Mouse (Mus musculus) liver, embryonic 14.5 days (tissue): ENCODE results near the gene Ifit2. TPM values are rescaled to one million over a fixed set of nuclear protein-coding genes. Genes with fewer than 3 reads are reported as not detected.

ENCODE experiments used
- ATAC-seq: fragments of 200-750 bp; cut with Nextera tagmentation; 2 replicates; pipeline ENCODE4 v1.8.0; 2017; ENCODE audit warnings: moderate number of reproducible peaks, mild to moderate bottlenecking, moderate library complexity; ENCODE audit not compliant: insufficient read depth
- DNase-seq, 3 experiments: peaks; one replicate each; pipeline ENCODE4 v3.0.0-alpha.2; 2012 to 2013; ENCODE audit warnings: low read depth in 3 of 3, low spot score in 3 of 3
- H3K27ac ChIP-seq: fragments of 300-500 bp; sonication (generic); 2 replicates; pipeline ENCODE4 v1.5.1; 2014; ENCODE audit warnings: moderate library complexity, mild to moderate bottlenecking, control low read depth, inconsistent platforms
- H3K27me3 ChIP-seq: fragments of 300-500 bp; sonication (generic); 2 replicates; pipeline ENCODE4 v1.6.1; 2014; ENCODE audit warnings: mild to moderate bottlenecking, low read length, moderate library complexity; ENCODE audit not compliant: control insufficient read depth, insufficient read depth
- H3K36me3 ChIP-seq: fragments of 300-500 bp; sonication (generic); replicated peaks from 2 replicates; pipeline ENCODE4 v1.6.1; 2014; ENCODE audit warnings: low read depth; ENCODE audit not compliant: control insufficient read depth, insufficient read depth
- H3K4me1 ChIP-seq, 2 experiments: fragments of 200-500 bp in 1 of 2; fragments of 300-500 bp in 1 of 2; sonication (generic) in 1 of 2; replicated peaks; 2 replicates each; pipeline ENCODE4 v1.6.1; 2012 to 2014; ENCODE audit warnings: antibody characterized with exemption in 1 of 2, inconsistent platforms in 1 of 2, low read length in 1 of 2; ENCODE audit not compliant: control insufficient read depth in 2 of 2, insufficient read depth in 2 of 2
- H3K4me2 ChIP-seq: fragments of 300-500 bp; sonication (generic); 2 replicates; pipeline ENCODE4 v1.6.1; 2014; ENCODE audit warnings: low read depth, mild to moderate bottlenecking, control low read depth, moderate library complexity
- H3K4me3 ChIP-seq, 2 experiments: fragments of 200-500 bp in 1 of 2; fragments of 300-500 bp in 1 of 2; sonication (generic) in 1 of 2; 2 replicates each; pipeline ENCODE4 v1.5.1; 2012 to 2014; ENCODE audit warnings: low read depth in 2 of 2, low read length in 2 of 2, mild to moderate bottlenecking in 2 of 2, control low read depth in 1 of 2, inconsistent platforms in 1 of 2, moderate library complexity in 1 of 2; ENCODE audit not compliant: insufficient read depth in 1 of 2
- H3K9ac ChIP-seq: fragments of 300-500 bp; sonication (generic); replicated peaks from 2 replicates; pipeline ENCODE4 v1.6.1; 2014; ENCODE audit warnings: mild to moderate bottlenecking, control low read depth, moderate library complexity
- H3K9me3 ChIP-seq: fragments of 300-500 bp; sonication (generic); 2 replicates; pipeline ENCODE4 v1.6.1; 2016; ENCODE audit warnings: low read length, mixed read lengths; ENCODE audit not compliant: control insufficient read depth
- CTCF ChIP-seq: IDR thresholded peaks from 2 replicates; pipeline ENCODE4 v1.5.1; 2016; ENCODE audit warnings: antibody characterized with exemption, low read depth, control low read depth
- EP300 ChIP-seq: IDR thresholded peaks from 2 replicates; pipeline ENCODE4 v1.6.1; 2016; ENCODE audit warnings: antibody characterized with exemption, low read depth
- WGBS: fragments of 180-500 bp; shearing (Covaris S2); extraction: QIAGEN DNeasy Blood & Tissue Kit; methylation state at CpG from one replicate; pipeline ENCODE4 v1.1.7; 2014; ENCODE audit not compliant: insufficient replicate concordance; 5-methylcytosine and 5-hydroxymethylcytosine counted together
- polyA plus RNA-seq, 2 experiments: library from polyadenylated mRNA; depleted of rRNA in 1 of 2; stranded (reverse) in 1 of 2; unstranded in 1 of 2; fragments of >200 nt; fragmentation: Nextera tagmentation in 1 of 2; extraction: Ambion mirVana in 1 of 2; gene quantifications; 2 replicates each; pipeline versions ENCODE4 v1.2.1 to v1.2.3; 2012 to 2014

The Ifit2 gene
- polyA plus RNA-seq, 2 experiments = 2.1 to 2.8 TPM

DNA sequence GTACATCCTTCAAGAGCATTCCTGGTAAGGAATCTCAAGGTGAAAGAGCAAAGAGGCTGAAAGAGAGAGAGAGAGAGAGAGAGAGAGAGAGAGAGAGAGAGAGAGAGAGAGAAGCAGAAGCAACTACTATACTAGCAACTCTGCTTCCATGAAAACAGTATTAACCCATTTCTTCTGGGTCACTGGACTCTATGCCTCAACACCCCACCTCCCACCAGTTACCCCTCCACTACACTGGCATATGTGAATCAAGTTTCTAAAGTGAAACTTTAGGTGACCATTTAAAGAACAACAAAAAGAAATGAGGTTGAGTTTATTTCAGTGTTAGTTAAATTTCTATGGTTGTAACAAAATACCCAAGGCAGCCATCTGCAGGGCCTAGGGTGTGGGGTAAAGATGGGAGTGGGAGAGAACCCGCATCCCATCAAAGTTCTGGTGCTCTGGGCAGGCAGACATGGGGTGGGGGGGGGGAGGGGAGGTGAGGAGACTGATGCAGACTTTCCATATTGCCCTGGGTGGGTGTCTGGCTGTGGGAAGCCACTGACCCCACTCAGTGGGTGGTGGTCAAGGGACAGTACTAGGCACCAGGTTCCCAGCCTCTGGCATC is 15.8 kb downstream of the Ifit2 start:
- no peaks in the 10 kb centered on the region for H3K36me3 ChIP-seq
- H3K27me3 ChIP-seq = no peaks in the 10 kb centered on the region
- H3K9me3 ChIP-seq = no peaks in the 10 kb centered on the region
- TF ChIP-seq CTCF = no peak
- TF ChIP-seq EP300 = no peak
- no peak for DNase-seq
- H3K4me1 ChIP-seq = peaks cover 0 to 4% of the 10 kb centered on the region in 2 experiments; a peak in 2 of 4 replicates
- WGBS = 45% methylated on average over 1 of the region's 1 CpGs
- H3K9ac ChIP-seq = no peak overlapping the region
- no peak overlapping the region for H3K4me3 ChIP-seq
- no peak overlapping the region for H3K4me2 ChIP-seq
- ATAC-seq = no peak
- H3K27ac ChIP-seq = no peak overlapping the region

DNA sequence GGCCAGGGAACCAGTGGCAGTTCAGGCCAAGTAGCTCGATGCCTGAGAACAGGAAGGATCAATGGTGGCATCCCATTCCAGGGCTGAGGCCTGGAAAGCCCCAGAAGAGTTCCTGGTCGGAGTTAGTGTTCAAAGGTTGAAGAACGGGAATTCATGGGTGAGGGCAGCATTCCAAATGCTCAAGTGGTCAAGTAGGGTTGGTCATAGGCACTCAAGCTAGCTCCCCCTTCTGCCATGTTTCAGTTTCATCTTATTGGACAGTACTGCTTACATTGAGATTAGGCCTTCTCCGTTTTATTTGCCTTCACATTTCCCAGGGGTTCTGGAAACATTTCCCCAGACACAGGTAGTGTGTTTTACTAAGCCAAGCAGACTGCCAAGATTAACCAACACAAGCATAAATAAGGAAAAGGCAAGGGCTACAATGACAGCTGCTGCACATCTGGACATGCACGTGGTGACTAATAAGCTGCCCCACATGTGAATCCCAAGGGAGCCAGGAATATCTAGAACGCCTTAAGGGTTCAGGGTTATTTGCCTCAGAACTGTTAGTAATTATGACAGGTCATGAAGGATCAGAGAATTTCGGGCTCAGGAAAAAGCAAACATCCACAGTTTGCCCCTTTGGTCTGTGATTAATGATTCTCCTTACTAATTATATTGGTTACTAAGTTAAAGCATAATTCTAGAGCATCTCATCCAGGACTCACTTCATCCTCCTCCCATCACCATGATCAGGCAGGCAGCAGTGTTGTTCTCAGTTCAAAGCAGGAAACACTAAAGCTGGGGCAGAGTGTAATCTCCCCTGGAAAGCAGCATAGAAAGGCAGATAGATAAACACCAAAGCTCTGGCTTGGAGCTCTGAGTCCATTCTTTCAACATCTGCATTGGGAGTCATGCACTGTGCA is 18.7 kb downstream of the Ifit2 start:
- H3K4me3 ChIP-seq = no peak overlapping the region
- H3K4me2 ChIP-seq = no peak overlapping the region
- 62% methylated on average over 7 of the region's 7 CpGs for WGBS
- H3K9me3 ChIP-seq = no peaks in the 10 kb centered on the region
- no peaks in the 10 kb centered on the region for H3K27me3 ChIP-seq
- no peak for DNase-seq
- no peak for ATAC-seq
- TF ChIP-seq CTCF (no peak), EP300 (no peak)
- no peak overlapping the region for H3K27ac ChIP-seq
- H3K36me3 ChIP-seq = no peaks in the 10 kb centered on the region; the same call in 1 of the 2 replicates
- no peaks in the 10 kb centered on the region for H3K4me1 ChIP-seq
- no peak overlapping the region for H3K9ac ChIP-seq

DNA sequence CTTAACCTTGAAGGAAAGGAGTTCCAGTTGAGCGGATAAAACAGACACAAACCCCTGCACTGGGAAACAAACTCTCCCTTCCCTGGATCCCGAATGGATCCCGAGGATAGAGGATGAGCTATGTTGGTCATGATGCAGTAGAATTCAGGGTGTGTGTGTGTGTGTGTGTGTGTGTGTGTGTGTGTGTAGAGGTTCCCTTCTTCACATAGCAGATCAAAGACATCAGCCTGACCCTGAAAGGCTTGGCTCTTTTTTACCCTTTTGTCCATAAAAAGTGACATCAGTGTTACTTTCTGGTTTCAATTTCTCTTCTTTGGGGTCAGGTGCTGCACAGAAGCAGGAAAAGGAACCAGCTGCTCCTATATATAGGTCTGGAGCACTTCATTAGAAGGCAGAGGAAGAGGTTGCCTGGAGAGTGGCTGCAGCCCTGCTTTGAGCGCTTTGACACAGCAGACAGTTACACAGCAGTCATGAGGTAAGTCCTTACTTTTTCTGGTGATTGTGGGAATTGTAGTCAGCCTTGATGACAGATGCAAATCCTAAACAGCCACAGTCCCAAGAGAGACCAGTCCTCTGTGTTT is 19.5 kb downstream of the Ifit2 start:
- H3K9me3 ChIP-seq = no peaks in the 10 kb centered on the region
- H3K27ac ChIP-seq = no peak overlapping the region
- no peak overlapping the region for H3K9ac ChIP-seq
- H3K27me3 ChIP-seq = no peaks in the 10 kb centered on the region
- H3K4me1 ChIP-seq = no peaks in the 10 kb centered on the region
- no peak for ATAC-seq
- H3K4me3 ChIP-seq = no peak overlapping the region
- TF ChIP-seq EP300 = no peak
- TF ChIP-seq CTCF = no peak
- no peaks in the 10 kb centered on the region; the same call in 1 of the 2 replicates for H3K36me3 ChIP-seq
- WGBS = 57% methylated on average over 4 of the region's 4 CpGs
- H3K4me2 ChIP-seq = no peak overlapping the region
- no peak for DNase-seq

DNA sequence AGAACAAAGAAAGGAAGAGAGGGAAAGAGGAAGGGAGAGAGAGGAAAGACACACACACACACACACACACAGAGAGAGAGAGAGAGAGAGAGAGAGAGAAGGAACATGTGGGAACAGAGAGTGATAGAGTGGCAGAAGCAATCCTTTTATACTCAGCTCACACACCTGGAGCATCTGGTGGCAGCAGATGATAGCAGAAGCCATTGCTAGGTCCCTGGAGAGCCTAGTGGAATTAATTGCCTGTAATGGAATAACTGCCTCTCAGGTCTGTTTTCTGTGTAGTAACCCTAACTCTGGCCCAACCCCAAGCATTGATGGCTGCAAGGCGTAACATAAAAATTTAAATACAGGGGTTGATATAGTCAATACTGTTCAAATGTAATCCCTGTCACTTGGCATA is 20.6 kb downstream of the Ifit2 start:
- TF ChIP-seq EP300 (no peak), CTCF (no peak)
- Histone ChIP-seq H3K27me3 (no peaks in the 10 kb centered on the region), H3K9ac (no peak overlapping the region), H3K4me3 (no peak overlapping the region), H3K4me2 (no peak overlapping the region), H3K4me1 (no peaks in the 10 kb centered on the region), H3K27ac (no peak overlapping the region), H3K36me3 (no peaks in the 10 kb centered on the region; the same call in 1 of the 2 replicates), H3K9me3 (no peaks in the 10 kb centered on the region)
- DNase-seq = no peak
- WGBS = 68% methylated on average over 1 of the region's 1 CpGs
- no peak for ATAC-seq

DNA sequence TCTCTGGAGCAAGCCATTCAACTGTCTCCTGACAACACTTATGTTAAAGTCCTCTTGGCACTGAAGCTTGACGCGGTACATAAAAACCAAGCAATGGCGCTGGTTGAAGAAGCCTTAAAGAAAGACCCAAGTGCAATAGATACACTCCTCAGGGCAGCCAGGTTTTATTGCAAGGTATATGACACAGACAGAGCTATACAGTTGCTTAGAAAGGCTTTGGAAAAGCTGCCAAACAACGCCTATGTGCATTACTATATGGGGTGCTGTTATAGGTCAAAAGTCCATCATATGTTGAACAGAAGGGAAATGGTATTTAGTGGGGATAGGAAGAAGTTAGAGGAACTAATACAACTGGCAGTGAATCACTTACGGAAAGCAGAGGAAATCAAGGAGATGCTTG is 23.2 kb downstream of the Ifit2 start:
- no peaks in the 10 kb centered on the region for H3K4me1 ChIP-seq
- no peaks in the 10 kb centered on the region for H3K9me3 ChIP-seq
- no peak overlapping the region for H3K4me2 ChIP-seq
- no peaks in the 10 kb centered on the region; the same call in 1 of the 2 replicates for H3K36me3 ChIP-seq
- WGBS = 78% methylated on average over 5 of the region's 5 CpGs
- DNase-seq (no peak), ATAC-seq (no peak)
- no peak overlapping the region for H3K27ac ChIP-seq
- H3K4me3 ChIP-seq = no peak overlapping the region
- no peak overlapping the region for H3K9ac ChIP-seq
- H3K27me3 ChIP-seq = no peaks in the 10 kb centered on the region
- TF ChIP-seq EP300 (no peak), CTCF (no peak)
